Mouse (Mus musculus): ENCODE data around the gene Mrpl12. TPM values are rescaled to one million over a fixed set of nuclear protein-coding genes. Genes with fewer than 3 reads are reported as not detected.
A peak's percentile ranks its signal among the peaks of the same experiment; 100 is the strongest.

Gene Mrpl12
- polyA plus RNA-seq, 1 experiment from 2014 or later: 166 TPM

- peaks cover 44% of the 10 kb centered on the region for H3K36me3 ChIP-seq
- H3K4me2 ChIP-seq: no peak overlapping the region
- H3K9me3 ChIP-seq (replicated peaks): no peaks in the 10 kb centered on the region
- WGBS: 75% methylated on average over 4 of the region's 4 CpGs
- ATAC-seq (replicated peaks; ENCODE audit: low FRiP score): no peak
- H3K4me1 ChIP-seq: peaks cover 68% of the 10 kb centered on the region
- no peak overlapping the region for H3K4me3 ChIP-seq (replicated peaks)
- H3K27ac ChIP-seq: peak overlapping the region; percentile 63; the same call in 1 of the 2 replicates
- no peak overlapping the region for H3K9ac ChIP-seq
- no peaks in the 10 kb centered on the region for H3K27me3 ChIP-seq
Observed at GRCm38 (mm10) chr11:120488516-120488915, 4.1 kb downstream of the Mrpl12 start.

- Histone ChIP-seq H3K4me2 (no peak overlapping the region), H3K4me3 (replicated peaks) (no peak overlapping the region), H3K27me3 (no peaks in the 10 kb centered on the region), H3K36me3 (peaks cover 44% of the 10 kb centered on the region), H3K27ac (peak overlapping the region; percentile 89), H3K4me1 (peaks cover 68% of the 10 kb centered on the region), H3K9ac (no peak overlapping the region), H3K9me3 (replicated peaks) (no peaks in the 10 kb centered on the region)
- ATAC-seq (replicated peaks; ENCODE audit: low FRiP score): peak; percentile 58
- WGBS: 51% methylated on average over 4 of the region's 4 CpGs
Observed at GRCm38 (mm10) chr11:120489054-120489761, 4.8 kb downstream of the Mrpl12 start.

- no peak for ATAC-seq (replicated peaks; ENCODE audit: low FRiP score)
- peak overlapping the region; percentile 82; the same call in 1 of the 2 replicates for H3K4me3 ChIP-seq (replicated peaks)
Observed at GRCm38 (mm10) chr11:120490291-120491046, 6.1 kb downstream of the Mrpl12 start.

GRCm38 (mm10) chr11:120491317-120492023 is 7.1 kb downstream of the Mrpl12 start, which contains the start of gene Slc25a10:
Gene Slc25a10 (plus strand): TSS chr11:120491840.
- Histone ChIP-seq H3K27me3 (no peaks in the 10 kb centered on the region), H3K9ac (peak within 1 kb of the TSS; percentile 75), H3K4me1 (peaks cover 54% of the 10 kb centered on the region), H3K4me3 (replicated peaks) (peak within 1 kb of the TSS; percentile 82), H3K9me3 (replicated peaks) (no peaks in the 10 kb centered on the region), H3K27ac (peak within 1 kb of the TSS; percentile 89), H3K4me2 (peak within 1 kb of the TSS; percentile 78), H3K36me3 (peaks cover 57% of the 10 kb centered on the region)
- peak; percentile 91 for ATAC-seq (replicated peaks; ENCODE audit: low FRiP score)
- under 1% methylated on average over 35 of the region's 35 CpGs for WGBS

More at GRCm38 (mm10) chr11:120490291-120491046, 6.1 kb downstream of the Mrpl12 start:
- WGBS: 46% methylated on average over 4 of the region's 4 CpGs
- peaks cover 57% of the 10 kb centered on the region for H3K36me3 ChIP-seq
- H3K27ac ChIP-seq: peak overlapping the region; percentile 89
- H3K9ac ChIP-seq: peak overlapping the region; percentile 75; the same call in 1 of the 2 replicates
- H3K4me1 ChIP-seq: peaks cover 64% of the 10 kb centered on the region
- H3K27me3 ChIP-seq: no peaks in the 10 kb centered on the region
- no peaks in the 10 kb centered on the region for H3K9me3 ChIP-seq (replicated peaks)
- H3K4me2 ChIP-seq: peak overlapping the region; percentile 78

DNA sequence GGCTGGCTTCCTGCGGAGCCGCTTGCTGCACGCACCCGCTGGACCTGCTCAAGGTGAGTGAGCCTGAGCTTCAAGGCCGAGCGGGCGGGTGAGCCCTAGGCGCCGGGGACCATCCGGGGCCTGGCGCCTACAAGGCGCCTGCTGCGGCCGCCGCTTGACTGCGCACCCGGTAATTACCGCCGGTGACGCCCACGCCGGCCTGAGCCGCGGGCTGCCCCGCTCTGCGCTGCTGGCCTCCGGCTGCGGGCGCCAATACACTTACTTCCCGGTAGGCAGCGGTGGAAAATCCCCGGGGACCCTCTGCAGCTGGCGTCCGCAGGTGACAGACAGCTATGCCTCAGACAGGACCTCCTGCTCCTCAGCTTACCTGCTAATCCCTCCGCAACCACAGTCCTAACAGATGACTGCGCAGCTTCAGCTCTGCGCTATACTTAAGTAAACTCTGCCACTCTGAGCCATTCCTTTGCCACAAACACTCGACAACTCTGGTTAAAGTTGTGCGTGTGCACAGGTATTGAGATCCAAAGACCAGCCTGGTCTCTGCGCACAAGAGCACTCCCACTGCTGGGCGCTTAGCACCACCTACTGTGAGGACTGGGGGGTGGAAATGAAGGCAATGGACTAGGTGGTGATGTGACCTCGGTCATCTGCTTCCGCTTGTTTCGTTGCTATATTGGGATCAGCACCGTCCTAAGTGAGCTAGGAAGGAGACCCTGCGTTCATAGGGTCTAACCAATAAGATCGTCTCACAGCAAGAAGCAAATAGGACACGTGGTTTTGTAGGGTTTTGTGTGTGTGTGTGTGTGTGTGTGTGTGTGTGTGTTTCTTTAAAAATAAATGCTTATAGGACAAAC is 7.8 kb downstream of the Mrpl12 start:
- under 1% methylated on average over 48 of the region's 48 CpGs for WGBS
- H3K4me3 ChIP-seq (replicated peaks): peak overlapping the region; percentile 82
- H3K36me3 ChIP-seq: peaks cover 57% of the 10 kb centered on the region
- H3K4me2 ChIP-seq: peak overlapping the region; percentile 78
- peak; percentile 50; the same call in 1 of the 2 replicates for ATAC-seq (replicated peaks; ENCODE audit: low FRiP score)
- peak overlapping the region; percentile 75 for H3K9ac ChIP-seq
- H3K27ac ChIP-seq: peak overlapping the region; percentile 89
- H3K9me3 ChIP-seq (replicated peaks): no peaks in the 10 kb centered on the region
- H3K27me3 ChIP-seq: no peaks in the 10 kb centered on the region
- peaks cover 51% of the 10 kb centered on the region for H3K4me1 ChIP-seq

- H3K4me1 ChIP-seq: peaks cover 51% of the 10 kb centered on the region
- H3K27me3 ChIP-seq: no peaks in the 10 kb centered on the region
- peak overlapping the region; percentile 78 for H3K4me2 ChIP-seq
- no peak for ATAC-seq (replicated peaks; ENCODE audit: low FRiP score)
- peak overlapping the region; percentile 89 for H3K27ac ChIP-seq
- H3K9me3 ChIP-seq (replicated peaks): no peaks in the 10 kb centered on the region
- peak overlapping the region; percentile 75 for H3K9ac ChIP-seq
- 24% methylated on average over 3 of the region's 3 CpGs for WGBS
- H3K4me3 ChIP-seq (replicated peaks): peak overlapping the region; percentile 82
- H3K36me3 ChIP-seq: peaks cover 57% of the 10 kb centered on the region
Observed at GRCm38 (mm10) chr11:120492878-120493203, 8.4 kb downstream of the Mrpl12 start.

DNA sequence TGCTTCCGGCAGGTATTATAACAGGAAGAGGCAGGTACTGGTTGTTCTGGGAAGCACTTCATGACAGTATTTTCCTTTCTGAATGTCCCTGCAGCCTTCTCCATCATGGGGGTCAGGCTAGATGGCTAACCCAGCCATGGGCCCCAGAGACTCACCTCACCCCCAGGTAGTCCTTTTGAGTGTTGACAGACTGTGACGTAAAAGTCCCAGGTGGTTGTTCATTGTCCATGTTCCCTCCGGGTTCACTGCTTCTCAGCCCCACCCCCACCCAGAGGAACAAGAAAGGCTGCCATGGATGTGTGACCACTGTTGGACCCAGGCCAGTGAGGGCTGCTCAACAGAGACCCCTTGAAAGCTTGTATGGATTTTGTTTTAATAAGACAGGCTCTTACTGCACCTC is 8.9 kb downstream of the Mrpl12 start:
- Histone ChIP-seq H3K9me3 (replicated peaks) (no peaks in the 10 kb centered on the region), H3K4me3 (replicated peaks) (peak overlapping the region; percentile 82), H3K9ac (peak overlapping the region; percentile 75), H3K36me3 (peaks cover 57% of the 10 kb centered on the region), H3K4me2 (peak overlapping the region; percentile 78), H3K27ac (peak overlapping the region; percentile 89), H3K27me3 (no peaks in the 10 kb centered on the region), H3K4me1 (peaks cover 51% of the 10 kb centered on the region)
- WGBS: 47% methylated on average over 3 of the region's 3 CpGs
- no peak for ATAC-seq (replicated peaks; ENCODE audit: low FRiP score)

DNA sequence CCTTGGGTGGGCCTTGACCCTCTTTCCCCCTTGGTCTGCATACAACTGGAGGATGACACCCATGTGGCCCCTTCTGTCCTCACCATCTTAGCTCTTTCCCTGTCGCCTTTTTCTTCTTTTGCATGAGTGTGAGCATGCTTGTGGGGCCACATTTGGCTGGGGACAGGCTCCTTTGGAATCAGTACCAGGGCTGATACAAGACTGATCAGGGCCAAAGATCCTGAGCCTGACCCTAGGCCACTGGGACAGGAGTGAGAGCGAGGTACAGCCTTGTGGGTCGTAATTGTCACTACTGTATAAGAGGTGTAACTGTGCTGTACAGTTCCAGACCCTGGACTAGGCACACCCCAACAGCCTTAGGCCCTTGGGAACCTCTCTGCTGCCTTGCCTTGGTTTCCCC is 9.5 kb downstream of the Mrpl12 start:
- no peak for ATAC-seq (replicated peaks; ENCODE audit: low FRiP score)
- H3K27me3 ChIP-seq: no peaks in the 10 kb centered on the region
- 0 out of 2 replicates have a peak overlapping the region, but pooled peaks have one; percentile 4 for H3K27ac ChIP-seq
- no peaks in the 10 kb centered on the region for H3K9me3 ChIP-seq (replicated peaks)
- peak overlapping the region; percentile 82 for H3K4me3 ChIP-seq (replicated peaks)
- 0 out of 2 replicates have a peak overlapping the region, but pooled peaks have one; percentile 75 for H3K9ac ChIP-seq
- peaks cover 46% of the 10 kb centered on the region for H3K4me1 ChIP-seq
- H3K4me2 ChIP-seq: peak overlapping the region; percentile 78
- WGBS: 83% methylated on average over 3 of the region's 3 CpGs
- H3K36me3 ChIP-seq: peaks cover 57% of the 10 kb centered on the region

- Histone ChIP-seq H3K36me3 (peaks cover 53% of the 10 kb centered on the region), H3K27me3 (no peaks in the 10 kb centered on the region), H3K4me1 (peaks cover 24% of the 10 kb centered on the region), H3K4me3 (replicated peaks) (no peak overlapping the region), H3K4me2 (no peak overlapping the region), H3K27ac (no peak overlapping the region), H3K9ac (no peak overlapping the region), H3K9me3 (replicated peaks) (no peaks in the 10 kb centered on the region)
- 92% methylated on average over 3 of the region's 3 CpGs for WGBS
- no peak for ATAC-seq (replicated peaks; ENCODE audit: low FRiP score)
Observed at GRCm38 (mm10) chr11:120497436-120497835, 13.0 kb downstream of the Mrpl12 start.

GRCm38 (mm10) chr11:120498226-120498625 is 13.8 kb downstream of the Mrpl12 start:
- ATAC-seq (replicated peaks; ENCODE audit: low FRiP score): no peak
- Histone ChIP-seq H3K27me3 (no peaks in the 10 kb centered on the region), H3K27ac (no peak overlapping the region), H3K9ac (no peak overlapping the region), H3K36me3 (peaks cover 53% of the 10 kb centered on the region), H3K4me3 (replicated peaks) (no peak overlapping the region), H3K4me1 (peaks cover 16% of the 10 kb centered on the region), H3K9me3 (replicated peaks) (no peaks in the 10 kb centered on the region), H3K4me2 (no peak overlapping the region)
- 91% methylated on average over 12 of the region's 12 CpGs for WGBS

GRCm38 (mm10) chr11:120498891-120499290 is 14.5 kb downstream of the Mrpl12 start:
- Histone ChIP-seq H3K36me3 (peaks cover 53% of the 10 kb centered on the region), H3K9me3 (replicated peaks) (no peaks in the 10 kb centered on the region), H3K9ac (no peak overlapping the region), H3K27me3 (no peaks in the 10 kb centered on the region), H3K4me1 (peaks cover 9% of the 10 kb centered on the region), H3K4me3 (replicated peaks) (no peak overlapping the region), H3K4me2 (no peak overlapping the region), H3K27ac (0 out of 2 replicates have a peak overlapping the region, but pooled peaks have one; percentile 55)
- no peak for ATAC-seq (replicated peaks; ENCODE audit: low FRiP score)
- 77% methylated on average over 5 of the region's 5 CpGs for WGBS
